In genomic region chr3:52872260-52872659, GRCm38 (mm10) we compare ENCODE assay signal across 15 mouse cellular contexts.
"Had no signal": no experiment of that assay in that cellular context is flagged by ENCODE, and none has a peak within 500 bp of the region (broad histone marks: within the 10 kb centered on the region; RNA-seq: fewer than 3 reads in every experiment).

No protein-coding gene starts in this region.

- DNase-seq: gastrocnemius, postnatal 14 days; gastrocnemius, postnatal 36 days; heart, adult 18-20 months; heart, postnatal 10 days; heart, postnatal 4 days; kidney, adult 11 months; kidney, adult 2 months; kidney, adult 9 months; kidney, postnatal 14 days; kidney, postnatal 36 days; layer of hippocampus, adult 9-11 months; liver; liver, embryonic 13.5 days had no signal

- ATAC-seq: hindbrain, postnatal 0 days; intestine, embryonic 16.5 days had no signal
